Mouse (Mus musculus) hindbrain, embryonic 15.5 days (tissue): ENCODE results near the gene Rassf2. TPM values are rescaled to one million over a fixed set of nuclear protein-coding genes. Genes with fewer than 3 reads are reported as not detected.

ENCODE experiments used
- ATAC-seq: fragments of 200-750 bp; cut with Nextera tagmentation; 2 replicates; pipeline ENCODE4 v1.8.0; 2017; ENCODE audit warnings: low read depth, moderate number of reproducible peaks, moderate TSS enrichment; ENCODE audit not compliant: low FRiP score
- H3K27ac ChIP-seq: fragments of 300-500 bp; sonication (generic); replicated peaks from 2 replicates; pipeline ENCODE4 v1.5.1; 2015; ENCODE audit warnings: mild to moderate bottlenecking, inconsistent platforms
- H3K27me3 ChIP-seq: fragments of 300-500 bp; sonication (generic); 2 replicates; pipeline ENCODE4 v1.6.1; 2015; ENCODE audit warnings: control low read depth, inconsistent platforms
- H3K36me3 ChIP-seq: fragments of 300-500 bp; sonication (generic); 2 replicates; pipeline ENCODE4 v1.6.1; 2015; ENCODE audit warnings: control low read depth, inconsistent platforms
- H3K4me1 ChIP-seq: fragments of 300-500 bp; sonication (generic); replicated peaks from 2 replicates; pipeline ENCODE4 v1.6.1; 2015; ENCODE audit warnings: control low read depth, inconsistent platforms
- H3K4me2 ChIP-seq: fragments of 300-500 bp; sonication (generic); 2 replicates; pipeline ENCODE4 v1.6.1; 2015; ENCODE audit warnings: moderate library complexity, mild to moderate bottlenecking, inconsistent platforms
- H3K4me3 ChIP-seq: fragments of 300-500 bp; sonication (generic); 2 replicates; pipeline ENCODE4 v1.5.1; 2015; ENCODE audit warnings: mild to moderate bottlenecking, inconsistent platforms
- H3K9ac ChIP-seq: fragments of 300-500 bp; sonication (generic); 2 replicates; pipeline ENCODE4 v1.6.1; 2015; ENCODE audit warnings: inconsistent platforms
- H3K9me3 ChIP-seq: fragments of 300-500 bp; sonication (generic); 2 replicates; pipeline ENCODE4 v1.6.1; 2016; ENCODE audit warnings: control low read depth, inconsistent platforms
- WGBS: fragments of 180-500 bp; shearing (Covaris S2); methylation state at CpG from one replicate; pipeline ENCODE4 v1.1.7; 2015; 5-methylcytosine and 5-hydroxymethylcytosine counted together
- polyA plus RNA-seq: library from polyadenylated mRNA; unstranded; fragments of >200 nt; fragmentation: Nextera tagmentation; extraction: Ambion mirVana; gene quantifications from 2 replicates; pipeline ENCODE4 v1.2.1, GENCODE M21; 2015

The Rassf2 gene
- polyA plus RNA-seq, 1 experiment from 2014 or later: 32.7 TPM

DNA sequence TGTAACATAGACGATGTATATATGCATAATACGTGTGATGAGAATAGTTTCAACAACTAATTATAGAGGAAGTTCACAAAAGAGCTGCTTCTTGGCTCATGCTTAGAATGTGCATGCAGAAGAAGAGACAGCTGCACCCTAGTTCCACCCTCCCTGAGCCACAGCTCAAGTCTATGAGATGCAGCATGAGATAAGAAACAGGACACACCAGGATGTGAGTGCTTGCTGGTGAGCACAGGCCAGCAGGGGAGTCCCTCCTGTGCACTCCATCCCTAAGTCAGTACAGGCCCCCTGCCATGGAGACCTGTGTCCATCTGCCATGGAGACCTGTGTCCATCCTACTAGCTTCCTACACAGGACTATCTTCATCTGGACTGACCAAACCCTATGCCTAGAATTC, 59.5 kb downstream of the Rassf2 start:
- ATAC-seq: no peak
- Histone ChIP-seq H3K9me3 (no peaks in the 10 kb centered on the region), H3K27me3 (no peaks in the 10 kb centered on the region), H3K4me1 (no peaks in the 10 kb centered on the region), H3K4me2 (no peak overlapping the region), H3K9ac (no peak overlapping the region), H3K4me3 (no peak overlapping the region), H3K27ac (no peak overlapping the region), H3K36me3 (no peaks in the 10 kb centered on the region)
- 96% methylated on average over 2 of the region's 2 CpGs for WGBS

DNA sequence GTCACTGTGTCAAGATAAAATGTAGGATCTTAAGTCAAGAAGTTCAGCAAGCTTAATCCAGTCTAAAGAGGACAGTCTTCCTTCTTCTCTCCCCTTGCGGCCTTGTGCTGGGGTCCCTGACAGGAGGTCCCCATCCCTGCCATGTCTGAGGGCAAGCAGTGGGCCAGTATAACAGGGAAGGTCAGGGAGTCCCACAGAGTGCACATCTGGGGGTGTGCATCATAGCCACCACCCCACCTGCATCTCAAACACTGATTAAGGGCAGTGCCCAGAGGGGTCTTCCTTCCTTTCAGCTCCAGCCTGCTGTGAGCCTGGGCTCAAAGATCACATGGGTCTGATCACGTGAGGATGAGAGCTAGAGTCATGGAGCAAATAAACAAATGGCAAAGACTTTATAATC, 68.4 kb downstream of the Rassf2 start:
- no peak overlapping the region for H3K9ac ChIP-seq
- ATAC-seq: no peak
- 78% methylated on average over 2 of the region's 2 CpGs for WGBS
- H3K4me1 ChIP-seq: no peaks in the 10 kb centered on the region
- H3K9me3 ChIP-seq: no peaks in the 10 kb centered on the region
- no peak overlapping the region for H3K4me3 ChIP-seq
- no peak overlapping the region for H3K27ac ChIP-seq
- no peaks in the 10 kb centered on the region for H3K27me3 ChIP-seq
- no peaks in the 10 kb centered on the region for H3K36me3 ChIP-seq
- no peak overlapping the region for H3K4me2 ChIP-seq

DNA sequence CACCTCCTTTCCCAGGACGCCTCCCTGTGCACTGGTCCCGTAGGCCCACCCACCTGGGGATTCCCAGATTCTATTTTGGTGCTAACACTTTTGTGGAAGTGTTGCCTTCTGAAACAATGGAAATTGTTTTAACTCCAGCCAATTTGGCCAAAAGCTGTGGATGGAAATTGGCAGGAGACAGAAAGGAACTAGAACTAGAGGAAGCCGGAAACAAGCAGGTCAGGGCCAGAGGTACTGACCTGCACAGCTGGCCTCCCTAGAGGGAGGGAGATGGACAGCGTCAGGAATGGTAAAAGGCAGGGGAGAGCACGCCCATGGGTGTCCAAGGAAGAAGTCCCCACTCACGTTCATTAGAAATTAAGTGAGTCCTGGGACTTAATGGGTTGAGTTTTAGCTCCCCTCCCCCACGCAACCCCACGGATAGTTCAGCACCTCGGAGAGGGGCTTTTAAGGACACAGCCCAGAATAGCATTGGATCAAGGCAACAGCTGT, 72.3 kb downstream of the Rassf2 start:
- Histone ChIP-seq H3K4me1 (peaks cover 9% of the 10 kb centered on the region), H3K9me3 (no peaks in the 10 kb centered on the region), H3K36me3 (no peaks in the 10 kb centered on the region), H3K9ac (no peak overlapping the region), H3K27ac (no peak overlapping the region), H3K27me3 (peaks cover 16% of the 10 kb centered on the region), H3K4me3 (no peak overlapping the region), H3K4me2 (no peak overlapping the region)
- ATAC-seq: no peak
- WGBS: 65% methylated on average over 9 of the region's 9 CpGs

GRCm38 (mm10) chr2:131956336-131957256, 73.5 kb downstream of the Rassf2 start:
- Histone ChIP-seq H3K9ac (no peak overlapping the region), H3K27ac (no peak overlapping the region), H3K4me1 (peaks cover 14% of the 10 kb centered on the region), H3K4me2 (no peak overlapping the region), H3K36me3 (no peaks in the 10 kb centered on the region), H3K4me3 (no peak overlapping the region), H3K9me3 (no peaks in the 10 kb centered on the region), H3K27me3 (peaks cover 25% of the 10 kb centered on the region)
- ATAC-seq: no peak
- WGBS: 88% methylated on average over 7 of the region's 7 CpGs

GRCm38 (mm10) chr2:131955264-131955663, 74.8 kb downstream of the Rassf2 start:
- WGBS: 6% methylated on average over 17 of the region's 17 CpGs
- ATAC-seq: peak; percentile 69
- H3K36me3 ChIP-seq: no peaks in the 10 kb centered on the region
- peak overlapping the region; percentile 81 for H3K4me2 ChIP-seq
- peak overlapping the region; percentile 45 for H3K4me3 ChIP-seq
- no peak overlapping the region for H3K9ac ChIP-seq
- no peaks in the 10 kb centered on the region for H3K9me3 ChIP-seq
- peaks cover 28% of the 10 kb centered on the region for H3K27me3 ChIP-seq
- H3K4me1 ChIP-seq: peaks cover 14% of the 10 kb centered on the region
- no peak overlapping the region for H3K27ac ChIP-seq

DNA sequence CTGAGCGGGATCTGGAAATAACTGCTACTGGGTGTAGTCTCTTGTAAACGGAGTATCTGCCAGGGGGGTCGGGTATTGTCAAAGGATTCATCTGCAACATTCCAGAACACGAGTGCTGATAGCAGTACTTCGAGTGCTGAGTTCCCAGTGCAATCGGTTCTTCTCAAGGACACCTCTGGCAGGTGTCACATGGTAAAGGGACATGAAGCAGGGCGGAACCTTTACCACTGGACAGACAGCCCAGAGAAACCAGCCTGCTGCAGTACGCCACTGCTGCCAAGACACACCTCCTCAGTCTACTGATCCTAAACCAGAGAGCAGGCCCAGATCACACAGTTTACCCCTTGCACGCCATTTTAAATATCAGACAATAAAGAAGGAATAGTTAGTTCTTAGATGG, 75.2 kb downstream of the Rassf2 start:
- H3K4me3 ChIP-seq: peak overlapping the region; percentile 45
- WGBS: 66% methylated on average over 9 of the region's 9 CpGs
- ATAC-seq: peak; percentile 33

DNA sequence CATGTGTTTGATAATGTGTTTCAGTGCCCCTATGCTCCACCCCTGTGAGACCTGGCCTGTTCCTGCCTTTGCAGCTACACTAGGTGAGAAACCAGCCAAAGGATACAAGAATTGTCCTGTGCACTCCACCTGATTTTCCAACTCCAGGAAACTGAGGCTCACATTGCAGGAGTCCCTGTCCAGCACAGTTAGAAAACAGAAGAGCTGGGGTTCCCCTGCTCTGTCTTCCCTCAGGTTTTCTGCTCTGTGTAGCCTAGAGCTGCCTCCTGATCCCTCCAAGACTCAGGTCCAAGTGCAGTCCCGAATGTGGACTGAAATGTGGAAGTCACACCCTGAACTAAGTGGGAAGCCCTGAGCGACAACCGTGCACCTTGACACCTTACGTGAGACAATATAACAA, 76.3 kb downstream of the Rassf2 start:
- H3K9me3 ChIP-seq: no peaks in the 10 kb centered on the region
- H3K9ac ChIP-seq: no peak overlapping the region
- H3K27me3 ChIP-seq: peaks cover 31% of the 10 kb centered on the region
- H3K4me2 ChIP-seq: peak overlapping the region; percentile 48
- H3K4me1 ChIP-seq: peaks cover 16% of the 10 kb centered on the region
- 86% methylated on average over 4 of the region's 4 CpGs for WGBS
- H3K36me3 ChIP-seq: no peaks in the 10 kb centered on the region
- H3K4me3 ChIP-seq: no peak overlapping the region
- no peak for ATAC-seq
- no peak overlapping the region for H3K27ac ChIP-seq

More for the DNA sequence above, 75.2 kb downstream of the Rassf2 start:
- Histone ChIP-seq H3K27me3 (peaks cover 31% of the 10 kb centered on the region), H3K36me3 (no peaks in the 10 kb centered on the region), H3K9me3 (no peaks in the 10 kb centered on the region), H3K4me1 (peaks cover 16% of the 10 kb centered on the region), H3K27ac (no peak overlapping the region), H3K4me2 (peak overlapping the region; percentile 81), H3K9ac (no peak overlapping the region)

DNA sequence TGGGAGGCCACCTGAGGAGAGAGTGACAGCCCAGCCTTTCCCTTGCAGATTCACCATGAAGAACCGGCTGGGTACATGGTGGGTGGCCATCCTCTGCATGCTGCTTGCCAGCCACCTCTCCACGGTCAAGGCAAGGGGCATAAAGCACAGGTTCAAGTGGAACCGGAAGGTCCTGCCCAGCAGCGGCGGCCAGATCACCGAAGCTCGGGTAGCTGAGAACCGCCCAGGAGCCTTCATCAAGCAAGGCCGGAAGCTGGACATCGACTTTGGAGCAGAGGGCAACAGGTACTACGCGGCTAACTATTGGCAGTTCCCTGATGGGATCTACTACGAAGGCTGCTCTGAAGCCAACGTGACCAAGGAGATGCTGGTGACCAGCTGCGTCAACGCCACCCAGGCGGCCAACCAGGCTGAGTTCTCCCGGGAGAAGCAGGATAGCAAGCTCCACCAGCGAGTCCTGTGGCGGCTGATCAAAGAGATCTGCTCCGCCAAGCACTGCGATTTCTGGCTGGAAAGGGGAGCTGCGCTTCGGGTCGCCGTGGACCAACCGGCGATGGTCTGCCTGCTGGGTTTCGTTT, 77.0 kb downstream of the Rassf2 start:
- H3K4me3 ChIP-seq: peak overlapping the region; percentile 20
- no peak overlapping the region for H3K27ac ChIP-seq
- H3K36me3 ChIP-seq: no peaks in the 10 kb centered on the region
- peaks cover 31% of the 10 kb centered on the region for H3K27me3 ChIP-seq
- H3K4me1 ChIP-seq: peaks cover 16% of the 10 kb centered on the region
- ATAC-seq: no peak
- WGBS: 17% methylated on average over 29 of the region's 29 CpGs
- no peaks in the 10 kb centered on the region for H3K9me3 ChIP-seq
- peak overlapping the region; percentile 48 for H3K4me2 ChIP-seq
- no peak overlapping the region for H3K9ac ChIP-seq

DNA sequence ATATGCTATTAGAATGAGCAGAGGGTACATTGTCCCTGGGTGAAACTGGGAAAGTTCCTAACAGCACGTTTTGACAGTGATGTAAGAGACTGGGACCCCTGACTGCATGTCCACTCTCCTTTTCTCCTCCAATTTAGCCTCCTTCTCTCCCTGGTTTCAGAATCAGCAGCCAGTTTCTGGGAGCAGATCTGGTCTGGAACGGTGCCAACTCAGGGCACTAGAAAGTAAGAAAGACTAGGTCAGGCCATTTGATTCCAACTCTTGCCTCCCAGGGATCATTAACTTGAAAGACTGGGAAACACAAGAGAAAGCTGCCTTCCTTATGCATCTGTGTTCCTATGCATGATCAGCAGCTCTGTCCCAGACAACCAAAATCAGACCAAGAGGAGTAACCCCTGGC, 77.6 kb downstream of the Rassf2 start:
- H3K36me3 ChIP-seq: no peaks in the 10 kb centered on the region
- H3K4me1 ChIP-seq: peaks cover 16% of the 10 kb centered on the region
- 44% methylated on average over 2 of the region's 2 CpGs for WGBS
- H3K27ac ChIP-seq: no peak overlapping the region
- H3K27me3 ChIP-seq: peaks cover 31% of the 10 kb centered on the region
- no peak overlapping the region for H3K9ac ChIP-seq
- no peak for ATAC-seq
- H3K4me2 ChIP-seq: no peak overlapping the region
- H3K4me3 ChIP-seq: no peak overlapping the region
- H3K9me3 ChIP-seq: no peaks in the 10 kb centered on the region

DNA sequence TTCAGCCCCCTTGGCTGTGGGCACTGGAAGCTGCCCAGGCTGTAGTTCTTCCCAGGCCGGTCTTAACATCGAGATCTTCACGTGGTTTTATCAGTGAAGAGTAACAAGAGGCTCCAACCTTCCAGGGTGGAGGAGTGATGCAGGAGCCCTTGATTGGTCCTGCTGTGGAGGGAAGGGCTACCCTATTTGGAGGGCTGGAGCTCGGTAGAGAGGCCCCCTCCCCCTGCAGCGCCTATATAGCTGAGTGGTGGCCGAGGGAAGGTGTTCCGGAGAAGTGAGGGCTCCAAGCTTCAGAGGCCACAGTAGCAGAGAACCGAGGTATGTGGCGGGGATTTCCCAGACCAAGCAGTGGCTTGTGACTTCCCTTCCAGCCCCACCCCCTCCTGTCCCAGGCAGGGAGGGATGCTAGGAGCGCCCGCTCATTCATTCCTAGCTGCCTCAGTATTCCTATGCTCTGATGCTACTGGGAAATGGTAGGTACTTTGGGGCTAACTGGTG, 79.4 kb downstream of the Rassf2 start, which contains the start of gene Prnd:
Gene Prnd, plus strand, starts transcription at position 264 of the 498 bp plus-strand sequence.
- peaks cover 31% of the 10 kb centered on the region for H3K27me3 ChIP-seq
- H3K27ac ChIP-seq: no peak within 1 kb of the TSS
- peaks cover 16% of the 10 kb centered on the region for H3K4me1 ChIP-seq
- ATAC-seq: 0 out of 2 replicates have a peak, but pooled peaks have one; percentile 25
- H3K9ac ChIP-seq: no peak within 1 kb of the TSS
- H3K36me3 ChIP-seq: no peaks in the 10 kb centered on the region
- no peaks in the 10 kb centered on the region for H3K9me3 ChIP-seq
- WGBS: 23% methylated on average over 11 of the region's 11 CpGs
- H3K4me2 ChIP-seq: no peak within 1 kb of the TSS
- H3K4me3 ChIP-seq: no peak within 1 kb of the TSS

DNA sequence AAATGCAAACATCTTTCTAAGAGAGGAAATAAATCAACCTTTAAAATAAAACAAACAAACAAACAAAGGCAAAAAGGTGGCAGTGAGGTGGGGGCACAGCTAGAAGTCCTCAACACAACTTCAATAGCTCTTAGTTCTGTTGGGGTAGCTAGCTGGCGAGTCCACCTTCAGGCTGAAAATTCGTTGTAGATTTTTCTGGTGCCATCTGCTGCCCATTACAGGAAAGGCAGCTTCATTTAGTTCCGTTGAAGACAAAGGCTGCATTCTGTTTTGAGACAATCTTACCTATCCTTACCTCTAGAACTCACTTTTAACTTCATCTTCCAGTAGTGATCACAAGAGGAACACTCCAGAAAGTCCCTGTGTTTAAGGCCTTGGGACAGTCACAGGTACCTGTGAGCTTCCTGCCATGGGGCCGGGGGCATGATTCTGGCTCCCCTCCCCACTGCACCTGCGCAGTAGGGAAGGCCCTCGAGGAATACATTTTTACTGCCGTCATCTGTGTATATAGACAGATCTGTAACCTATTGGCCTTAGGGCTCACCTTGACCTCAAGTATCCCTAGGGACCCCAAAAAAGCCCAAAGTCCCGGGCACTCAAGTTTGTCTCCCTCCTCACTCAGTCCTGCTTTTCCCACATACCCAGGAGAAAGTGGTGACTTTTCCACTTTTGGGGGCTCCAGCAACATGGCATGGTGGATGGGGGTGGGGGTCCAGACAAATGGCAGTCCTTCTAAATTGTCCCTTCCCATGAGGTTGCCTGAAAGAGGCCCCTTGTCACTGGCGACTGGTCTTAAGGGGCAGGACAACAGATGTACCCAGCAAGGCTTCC, 80.1 kb downstream of the Rassf2 start:
- Histone ChIP-seq H3K4me2 (no peak overlapping the region), H3K9me3 (no peaks in the 10 kb centered on the region), H3K4me1 (peaks cover 16% of the 10 kb centered on the region), H3K27ac (no peak overlapping the region), H3K27me3 (peaks cover 31% of the 10 kb centered on the region), H3K36me3 (no peaks in the 10 kb centered on the region), H3K4me3 (no peak overlapping the region), H3K9ac (no peak overlapping the region)
- peak; percentile 40; the same call in 1 of the 2 replicates for ATAC-seq
- 53% methylated on average over 9 of the region's 9 CpGs for WGBS
